ENCODE assay signal across 8 mouse cellular contexts in genomic region chr3:135440621-135441020, GRCm38 (mm10). TPM values are rescaled to one million over a fixed set of nuclear protein-coding genes. Genes with fewer than 3 reads are reported as not detected.
DNase-seq lines count a peak whose midpoint lies in the region; ATAC-seq lines count a peak whose summit lies in the region.

No protein-coding gene starts in this region.

- intact Hi-C loops in gastrocnemius, postnatal 14 days (cut with DNase I; ENCODE audit: low total_unique reads): no loop called here

- H3K36me3 ChIP-seq in lung, embryonic 16.5 days (ENCODE audit: control insufficient read depth, insufficient read depth, low read length): no peaks in the 10 kb centered on the region
- H3K36me3 ChIP-seq in embryonic facial prominence, embryonic 13.5 days: peaks cover 11% of the 10 kb centered on the region
- peaks cover 16% of the 10 kb centered on the region for H3K36me3 ChIP-seq in hindbrain, embryonic 14.5 days (replicated peaks; ENCODE audit: control insufficient read depth, insufficient read depth)
- no peaks in the 10 kb centered on the region; the same call in 1 of the 2 replicates for H3K36me3 ChIP-seq in midbrain, embryonic 16.5 days (ENCODE audit: control insufficient read depth, insufficient read depth, low read length)

- H3K4me1 ChIP-seq in lung, embryonic 16.5 days (replicated peaks; ENCODE audit: control insufficient read depth, insufficient read depth, low read length): peaks cover 8% of the 10 kb centered on the region
- H3K4me1 ChIP-seq in embryonic facial prominence, embryonic 13.5 days: peaks cover 18% of the 10 kb centered on the region
- peaks cover 35% of the 10 kb centered on the region for H3K4me1 ChIP-seq in hindbrain, embryonic 14.5 days (replicated peaks; ENCODE audit: control insufficient read depth, insufficient read depth, low read length)
- peaks cover 36% of the 10 kb centered on the region for H3K4me1 ChIP-seq in midbrain, embryonic 16.5 days (ENCODE audit: control insufficient read depth, insufficient read depth, low read length)

- H3K4me2 ChIP-seq in lung, embryonic 16.5 days (ENCODE audit: low read depth, low read length): peak overlapping the region; percentile 82
- H3K4me2 ChIP-seq in embryonic facial prominence, embryonic 13.5 days: peak overlapping the region; percentile 87
- peak overlapping the region; percentile 93 for H3K4me2 ChIP-seq in hindbrain, embryonic 14.5 days (replicated peaks)
- H3K4me2 ChIP-seq in midbrain, embryonic 16.5 days (ENCODE audit: low read length): peak overlapping the region; percentile 86

- H3K27ac ChIP-seq in lung, embryonic 16.5 days (ENCODE audit: low read length): peak overlapping the region; percentile 100; the same call in 1 of the 2 replicates
- peak overlapping the region; percentile 100; the same call in 1 of the 2 replicates for H3K27ac ChIP-seq in embryonic facial prominence, embryonic 13.5 days
- no peak overlapping the region for H3K27ac ChIP-seq in hindbrain, embryonic 14.5 days
- no peak overlapping the region for H3K27ac ChIP-seq in midbrain, embryonic 16.5 days (ENCODE audit: low read length)

- no peak for DNase-seq in lung, postnatal 25 days (ENCODE audit: low spot score)
- no peak for DNase-seq in hindbrain, embryonic 14.5 days (ENCODE audit: low spot score)
- DNase-seq in gastrocnemius, postnatal 14 days: no peak
- DNase-seq in natural killer cell, adult 2 months (ENCODE audit: low spot score in 2 of 2): no peak
- DNase-seq in ovary, postnatal 10 days (ENCODE audit: low spot score): no peak

- peak overlapping the region; percentile 95 for H3K4me3 ChIP-seq in lung, embryonic 16.5 days (ENCODE audit: low read length)
- peak overlapping the region; percentile 94 for H3K4me3 ChIP-seq in embryonic facial prominence, embryonic 13.5 days
- peak overlapping the region; percentile 82 for H3K4me3 ChIP-seq in hindbrain, embryonic 14.5 days (replicated peaks; ENCODE audit: low read length)
- peak overlapping the region; percentile 91 for H3K4me3 ChIP-seq in midbrain, embryonic 16.5 days (ENCODE audit: low read depth, low read length)

- no peaks in the 10 kb centered on the region for H3K27me3 ChIP-seq in lung, embryonic 16.5 days (ENCODE audit: control insufficient read depth, insufficient read depth, low read depth, low read length)
- no peaks in the 10 kb centered on the region for H3K27me3 ChIP-seq in embryonic facial prominence, embryonic 13.5 days
- no peaks in the 10 kb centered on the region for H3K27me3 ChIP-seq in hindbrain, embryonic 14.5 days (ENCODE audit: control insufficient read depth, insufficient read depth, low read length)
- no peaks in the 10 kb centered on the region for H3K27me3 ChIP-seq in midbrain, embryonic 16.5 days (ENCODE audit: control insufficient read depth, insufficient read depth, low read depth, low read length)

- peak overlapping the region; percentile 98 for H3K9ac ChIP-seq in lung, embryonic 16.5 days (ENCODE audit: low read length)
- H3K9ac ChIP-seq in embryonic facial prominence, embryonic 13.5 days: peak overlapping the region; percentile 98
- peak overlapping the region; percentile 90 for H3K9ac ChIP-seq in hindbrain, embryonic 14.5 days
- H3K9ac ChIP-seq in midbrain, embryonic 16.5 days (ENCODE audit: low read depth, low read length): no peak overlapping the region

- no peaks in the 10 kb centered on the region for H3K9me3 ChIP-seq in lung, embryonic 16.5 days (ENCODE audit: control insufficient read depth, low read length)
- no peaks in the 10 kb centered on the region for H3K9me3 ChIP-seq in embryonic facial prominence, embryonic 13.5 days
- H3K9me3 ChIP-seq in hindbrain, embryonic 14.5 days (ENCODE audit: control insufficient read depth, low read length): no peaks in the 10 kb centered on the region
- H3K9me3 ChIP-seq in midbrain, embryonic 16.5 days (replicated peaks; ENCODE audit: control insufficient read depth, low read length, poor library complexity, severe bottlenecking): no peaks in the 10 kb centered on the region

- ATAC-seq in lung, embryonic 16.5 days (ENCODE audit: low read depth): no peak
- ATAC-seq in embryonic facial prominence, embryonic 13.5 days (ENCODE audit: insufficient number of reproducible peaks, insufficient read depth, low FRiP score, low TSS enrichment, low read depth): no peak
- no peak for ATAC-seq in hindbrain, embryonic 14.5 days (ENCODE audit: low FRiP score)
- no peak for ATAC-seq in midbrain, embryonic 16.5 days

- 10% methylated on average over 10 of the region's 10 CpGs for WGBS in lung, embryonic 16.5 days
- WGBS in embryonic facial prominence, embryonic 13.5 days: 34% methylated on average over 10 of the region's 10 CpGs
- 55% methylated on average over 10 of the region's 10 CpGs for WGBS in hindbrain, embryonic 14.5 days
- WGBS in midbrain, embryonic 16.5 days: 39% methylated on average over 10 of the region's 10 CpGs

RNA-seq across cellular contexts. Expression of gene Ube2d3, which starts 2.7 kb away (rescaled TPM):
- polyA plus RNA-seq in lung, embryonic 16.5 days (2015; fragmentation: Nextera tagmentation; extraction: Ambion mirVana): 485 and 516 TPM in 2 replicates
- polyA plus RNA-seq in embryonic facial prominence, embryonic 13.5 days (2015; fragmentation: Nextera tagmentation; extraction: Ambion mirVana): 489 and 515 TPM in 2 replicates
- polyA plus RNA-seq in hindbrain, embryonic 14.5 days (2014; fragmentation: Nextera tagmentation; extraction: Ambion mirVana): 403 and 439 TPM in 2 replicates
- polyA plus RNA-seq in midbrain, embryonic 16.5 days (2015; fragmentation: Nextera tagmentation; extraction: Ambion mirVana): 336 and 353 TPM in 2 replicates
- total RNA-seq in gastrocnemius, postnatal 14 days (2021): 100 to 1,000 TPM; 286 to 311 TPM

RNA-seq across cellular contexts. Expression of gene Cisd2, which starts 16.9 kb away (rescaled TPM):
- polyA plus RNA-seq in lung, embryonic 16.5 days (2015; fragmentation: Nextera tagmentation; extraction: Ambion mirVana): 60.3 and 62.8 TPM in 2 replicates
- polyA plus RNA-seq in embryonic facial prominence, embryonic 13.5 days (2015; fragmentation: Nextera tagmentation; extraction: Ambion mirVana): 65.7 and 66.4 TPM in 2 replicates
- polyA plus RNA-seq in hindbrain, embryonic 14.5 days (2014; fragmentation: Nextera tagmentation; extraction: Ambion mirVana): 57.6 and 60.7 TPM in 2 replicates
- polyA plus RNA-seq in midbrain, embryonic 16.5 days (2015; fragmentation: Nextera tagmentation; extraction: Ambion mirVana): 68.8 and 74.3 TPM in 2 replicates
- 10 to 100 TPM; 20.0 to 21.0 TPM for total RNA-seq in gastrocnemius, postnatal 14 days (2021)

RNA-seq across cellular contexts. Expression of gene Manba, which starts 44.8 kb away (rescaled TPM):
- 11.2 and 11.8 TPM in 2 replicates for polyA plus RNA-seq in lung, embryonic 16.5 days (2015; fragmentation: Nextera tagmentation; extraction: Ambion mirVana)
- 5.8 and 6.1 TPM in 2 replicates for polyA plus RNA-seq in embryonic facial prominence, embryonic 13.5 days (2015; fragmentation: Nextera tagmentation; extraction: Ambion mirVana)
- polyA plus RNA-seq in hindbrain, embryonic 14.5 days (2014; fragmentation: Nextera tagmentation; extraction: Ambion mirVana): 8.1 and 8.3 TPM in 2 replicates
- polyA plus RNA-seq in midbrain, embryonic 16.5 days (2015; fragmentation: Nextera tagmentation; extraction: Ambion mirVana): 8.4 and 8.6 TPM in 2 replicates
- total RNA-seq in gastrocnemius, postnatal 14 days (2021): 1 to 10 TPM; 4.6 to 6.6 TPM

Comparison
In these comparisons a context has a peak if more than half of its experiments do, and no peak if none do; other contexts are left out.
1. H3K27ac ChIP-seq: peak in lung, embryonic 16.5 days (single experiment) and embryonic facial prominence, embryonic 13.5 days (single experiment); none in hindbrain, embryonic 14.5 days (single experiment) and midbrain, embryonic 16.5 days (single experiment).
2. Peak in every context shown above with its lines, with median percentiles within 50 percentile points of each other: H3K4me2 ChIP-seq and H3K4me3 ChIP-seq.